ENCODE assay signal across 16 mouse cellular contexts in the genomic region with DNA sequence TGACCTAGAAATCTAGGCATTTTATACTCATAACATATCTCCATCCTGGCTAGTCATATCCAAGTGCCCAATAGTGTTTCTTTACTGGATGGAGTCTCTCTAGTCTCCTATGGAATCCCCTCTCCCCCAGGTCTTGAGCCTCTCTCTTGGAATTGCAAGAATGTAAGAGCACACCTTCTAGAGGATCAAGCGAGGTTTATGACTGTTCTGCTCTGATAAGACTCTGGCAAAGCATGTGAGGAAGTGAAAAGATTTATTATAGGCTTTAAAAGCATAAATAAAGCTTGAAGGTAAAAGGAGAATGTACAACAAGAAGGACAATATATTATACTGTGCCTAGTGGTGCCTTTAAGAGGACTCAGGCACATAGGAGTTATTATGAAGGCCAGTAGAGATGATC.
"Had no signal": no experiment of that assay in that cellular context is flagged by ENCODE, and none has a peak within 500 bp of the region (broad histone marks: within the 10 kb centered on the region; RNA-seq: fewer than 3 reads in every experiment).

No protein-coding gene starts in this region.

- H3K9ac ChIP-seq: lung, embryonic 14.5 days; midbrain, embryonic 13.5 days; midbrain, embryonic 15.5 days; neural tube, embryonic 12.5 days; stomach, embryonic 15.5 days had no signal

- H3K27me3 ChIP-seq: megakaryocyte, embryonic 14.5 days; midbrain, embryonic 13.5 days; midbrain, embryonic 15.5 days; neural tube, embryonic 12.5 days; stomach, embryonic 15.5 days had no signal

- H3K4me2 ChIP-seq: lung, embryonic 14.5 days; midbrain, embryonic 11.5 days; midbrain, embryonic 13.5 days; midbrain, embryonic 15.5 days; neural tube, embryonic 12.5 days; stomach, embryonic 15.5 days had no signal

- H3K4me1 ChIP-seq: megakaryocyte, embryonic 14.5 days; midbrain, embryonic 15.5 days; neural tube, embryonic 12.5 days; stomach, embryonic 15.5 days had no signal

- H3K9me3 ChIP-seq: midbrain, embryonic 13.5 days; midbrain, embryonic 15.5 days; neural tube, embryonic 12.5 days; stomach, embryonic 15.5 days had no signal

- ATAC-seq: midbrain, embryonic 13.5 days; midbrain, embryonic 15.5 days had no signal

- H3K27ac ChIP-seq: macrophage; midbrain, embryonic 13.5 days; midbrain, embryonic 15.5 days; neural tube, embryonic 12.5 days; stomach, embryonic 15.5 days; stomach, postnatal 0 days had no signal

- DNase-seq: lung, adult 18-20 months; lung, embryonic 14.5 days; lung, postnatal 14 days; lung, postnatal 36 days; right cerebral cortex, postnatal 14 days; thymus, adult 18-20 months; thymus, postnatal 14 days; thymus, postnatal 36 days had no signal

- H3K4me3 ChIP-seq: megakaryocyte, embryonic 14.5 days; midbrain, embryonic 13.5 days; midbrain, embryonic 15.5 days; neural tube, embryonic 12.5 days; stomach, embryonic 15.5 days had no signal

- H3K36me3 ChIP-seq: midbrain, embryonic 13.5 days; midbrain, embryonic 15.5 days; neural tube, embryonic 12.5 days; stomach, embryonic 15.5 days had no signal
